Mouse (Mus musculus): Measurements from ENCODE around the gene Parm1. TPM values are rescaled to one million over a fixed set of nuclear protein-coding genes. Genes with fewer than 3 reads are reported as not detected.

Parm1 gene
- polyA plus RNA-seq, 1 experiment from 2014 or later, result 18.9 TPM

- H3K4me2 ChIP-seq, result peak overlapping the region; percentile 90
- H3K9me3 ChIP-seq, result no peaks in the 10 kb centered on the region
- H3K9ac ChIP-seq, result peak overlapping the region; percentile 67
- ATAC-seq (ENCODE audit: insufficient number of reproducible peaks, insufficient read depth, low FRiP score, low TSS enrichment, low read depth), result no peak
- H3K36me3 ChIP-seq, result no peaks in the 10 kb centered on the region
- H3K27me3 ChIP-seq, result peaks cover 14% of the 10 kb centered on the region
- peak overlapping the region; percentile 55 for H3K4me3 ChIP-seq
- H3K27ac ChIP-seq, result no peak overlapping the region
- 22% methylated on average over 7 of the region's 7 CpGs for WGBS
- H3K4me1 ChIP-seq, result peaks cover 13% of the 10 kb centered on the region
Observed at GRCm38 (mm10) chr5:91518946-91519345, 1.5 kb downstream of the Parm1 start.

GRCm38 (mm10) chr5:91519521-91519920, 2.1 kb downstream of the Parm1 start:
- Histone ChIP-seq H3K4me1 (peaks cover 13% of the 10 kb centered on the region), H3K27ac (no peak overlapping the region), H3K9me3 (0 out of 2 replicates have a peak, but pooled peaks cover 2% of the 10 kb centered on the region), H3K9ac (no peak overlapping the region), H3K4me3 (peak overlapping the region; percentile 55), H3K27me3 (peaks cover 14% of the 10 kb centered on the region), H3K36me3 (no peaks in the 10 kb centered on the region), H3K4me2 (peak overlapping the region; percentile 90)
- WGBS, result 23% methylated on average over 4 of the region's 4 CpGs
- no peak for ATAC-seq (ENCODE audit: insufficient number of reproducible peaks, insufficient read depth, low FRiP score, low TSS enrichment, low read depth)

- WGBS, result 81% methylated on average over 10 of the region's 10 CpGs
- Histone ChIP-seq H3K4me1 (no peaks in the 10 kb centered on the region), H3K4me3 (no peak overlapping the region), H3K4me2 (no peak overlapping the region), H3K9me3 (no peaks in the 10 kb centered on the region), H3K27ac (no peak overlapping the region), H3K9ac (no peak overlapping the region), H3K27me3 (no peaks in the 10 kb centered on the region), H3K36me3 (no peaks in the 10 kb centered on the region)
- no peak for ATAC-seq (ENCODE audit: insufficient number of reproducible peaks, insufficient read depth, low FRiP score, low TSS enrichment, low read depth)
Observed at GRCm38 (mm10) chr5:91532748-91533496, 15.5 kb downstream of the Parm1 start.

- Histone ChIP-seq H3K9ac (no peak overlapping the region), H3K4me3 (no peak overlapping the region), H3K36me3 (no peaks in the 10 kb centered on the region), H3K4me2 (no peak overlapping the region), H3K27ac (no peak overlapping the region), H3K9me3 (no peaks in the 10 kb centered on the region), H3K27me3 (no peaks in the 10 kb centered on the region), H3K4me1 (peaks cover 3% of the 10 kb centered on the region)
- ATAC-seq (ENCODE audit: insufficient number of reproducible peaks, insufficient read depth, low FRiP score, low TSS enrichment, low read depth), result no peak
- 80% methylated on average over 7 of the region's 7 CpGs for WGBS
Observed at GRCm38 (mm10) chr5:91559071-91559610, 41.7 kb downstream of the Parm1 start.

- H3K4me3 ChIP-seq, result no peak overlapping the region
- H3K27me3 ChIP-seq, result no peaks in the 10 kb centered on the region
- WGBS, result 58% methylated on average over 2 of the region's 2 CpGs
- H3K27ac ChIP-seq, result no peak overlapping the region
- H3K36me3 ChIP-seq, result no peaks in the 10 kb centered on the region
- peaks cover 5% of the 10 kb centered on the region for H3K4me1 ChIP-seq
- no peaks in the 10 kb centered on the region for H3K9me3 ChIP-seq
- ATAC-seq (ENCODE audit: insufficient number of reproducible peaks, insufficient read depth, low FRiP score, low TSS enrichment, low read depth), result no peak
- H3K4me2 ChIP-seq, result no peak overlapping the region
- H3K9ac ChIP-seq, result no peak overlapping the region
Observed at GRCm38 (mm10) chr5:91559711-91560110, 42.3 kb downstream of the Parm1 start.

GRCm38 (mm10) chr5:91561394-91561793, 44.0 kb downstream of the Parm1 start:
- no peaks in the 10 kb centered on the region for H3K9me3 ChIP-seq

GRCm38 (mm10) chr5:91562486-91562885, 45.1 kb downstream of the Parm1 start:
- Histone ChIP-seq H3K4me1 (peaks cover 5% of the 10 kb centered on the region), H3K36me3 (no peaks in the 10 kb centered on the region), H3K27me3 (no peaks in the 10 kb centered on the region), H3K9ac (no peak overlapping the region), H3K27ac (no peak overlapping the region), H3K4me3 (no peak overlapping the region), H3K4me2 (no peak overlapping the region), H3K9me3 (no peaks in the 10 kb centered on the region)
- WGBS, result 70% methylated on average over 7 of the region's 7 CpGs
- ATAC-seq (ENCODE audit: insufficient number of reproducible peaks, insufficient read depth, low FRiP score, low TSS enrichment, low read depth), result no peak

More at GRCm38 (mm10) chr5:91561394-91561793, 44.0 kb downstream of the Parm1 start:
- WGBS, result 87% methylated on average over 3 of the region's 3 CpGs
- Histone ChIP-seq H3K4me1 (peaks cover 5% of the 10 kb centered on the region), H3K27ac (no peak overlapping the region), H3K4me2 (no peak overlapping the region), H3K36me3 (no peaks in the 10 kb centered on the region), H3K4me3 (no peak overlapping the region), H3K27me3 (no peaks in the 10 kb centered on the region), H3K9ac (no peak overlapping the region)
- no peak for ATAC-seq (ENCODE audit: insufficient number of reproducible peaks, insufficient read depth, low FRiP score, low TSS enrichment, low read depth)

GRCm38 (mm10) chr5:91564054-91564453, 46.6 kb downstream of the Parm1 start:
- ATAC-seq (ENCODE audit: insufficient number of reproducible peaks, insufficient read depth, low FRiP score, low TSS enrichment, low read depth), result no peak
- Histone ChIP-seq H3K36me3 (no peaks in the 10 kb centered on the region), H3K27ac (no peak overlapping the region), H3K4me2 (no peak overlapping the region), H3K4me3 (no peak overlapping the region), H3K9me3 (no peaks in the 10 kb centered on the region), H3K27me3 (no peaks in the 10 kb centered on the region), H3K9ac (no peak overlapping the region), H3K4me1 (peaks cover 5% of the 10 kb centered on the region)
- 54% methylated on average over 3 of the region's 3 CpGs for WGBS

GRCm38 (mm10) chr5:91565458-91565857, 48.0 kb downstream of the Parm1 start:
- H3K4me3 ChIP-seq, result no peak overlapping the region
- ATAC-seq (ENCODE audit: insufficient number of reproducible peaks, insufficient read depth, low FRiP score, low TSS enrichment, low read depth), result no peak
- H3K9me3 ChIP-seq, result no peaks in the 10 kb centered on the region
- peaks cover 5% of the 10 kb centered on the region for H3K4me1 ChIP-seq
- no peaks in the 10 kb centered on the region for H3K36me3 ChIP-seq
- no peak overlapping the region for H3K9ac ChIP-seq
- no peaks in the 10 kb centered on the region for H3K27me3 ChIP-seq
- WGBS, result 92% methylated on average over 3 of the region's 3 CpGs
- H3K4me2 ChIP-seq, result no peak overlapping the region
- no peak overlapping the region for H3K27ac ChIP-seq

GRCm38 (mm10) chr5:91566591-91566990, 49.2 kb downstream of the Parm1 start:
- H3K4me2 ChIP-seq, result no peak overlapping the region
- H3K27ac ChIP-seq, result no peak overlapping the region
- WGBS, result 69% methylated on average over 3 of the region's 3 CpGs
- no peaks in the 10 kb centered on the region for H3K27me3 ChIP-seq
- no peaks in the 10 kb centered on the region for H3K36me3 ChIP-seq
- H3K4me3 ChIP-seq, result no peak overlapping the region
- H3K9me3 ChIP-seq, result no peaks in the 10 kb centered on the region
- H3K9ac ChIP-seq, result no peak overlapping the region
- ATAC-seq (ENCODE audit: insufficient number of reproducible peaks, insufficient read depth, low FRiP score, low TSS enrichment, low read depth), result no peak
- peaks cover 5% of the 10 kb centered on the region for H3K4me1 ChIP-seq

- no peak for ATAC-seq (ENCODE audit: insufficient number of reproducible peaks, insufficient read depth, low FRiP score, low TSS enrichment, low read depth)
- H3K4me2 ChIP-seq, result no peak overlapping the region
- no peaks in the 10 kb centered on the region for H3K9me3 ChIP-seq
- H3K27ac ChIP-seq, result no peak overlapping the region
- no peak overlapping the region for H3K9ac ChIP-seq
- no peaks in the 10 kb centered on the region; the same call in 1 of the 2 replicates for H3K4me1 ChIP-seq
- no peak overlapping the region for H3K4me3 ChIP-seq
- H3K36me3 ChIP-seq, result no peaks in the 10 kb centered on the region
- 71% methylated on average over 2 of the region's 2 CpGs for WGBS
- no peaks in the 10 kb centered on the region for H3K27me3 ChIP-seq
Observed at GRCm38 (mm10) chr5:91574211-91574610, 56.8 kb downstream of the Parm1 start.

- Histone ChIP-seq H3K9me3 (no peaks in the 10 kb centered on the region), H3K4me1 (no peaks in the 10 kb centered on the region), H3K27me3 (no peaks in the 10 kb centered on the region), H3K36me3 (no peaks in the 10 kb centered on the region), H3K4me3 (no peak overlapping the region), H3K9ac (no peak overlapping the region), H3K4me2 (no peak overlapping the region), H3K27ac (no peak overlapping the region)
- WGBS, result 82% methylated on average over 7 of the region's 7 CpGs
- no peak for ATAC-seq (ENCODE audit: insufficient number of reproducible peaks, insufficient read depth, low FRiP score, low TSS enrichment, low read depth)
Observed at GRCm38 (mm10) chr5:91578924-91579323, 61.5 kb downstream of the Parm1 start.
